Mouse (Mus musculus) granulocyte monocyte progenitor cell, adult 5-6 weeks (primary cell): ENCODE measurements around the gene Vmn2r110. TPM values are rescaled to one million over a fixed set of nuclear protein-coding genes. Genes with fewer than 3 reads are reported as not detected.

Experiments used
- ATAC-seq: replicated peaks from 2 replicates; pipeline ENCODE4 v1.8.0; 2016; ENCODE audit warnings: mild to moderate bottlenecking, moderate TSS enrichment, inconsistent platforms; ENCODE audit not compliant: poor library complexity, severe bottlenecking
- total RNA-seq, 2 experiments: library from RNA; stranded (forward) in 1 of 2; stranded (reverse) in 1 of 2; fragments of 200-712, 200-1000 nt in 1 of 2; fragments of >200 nt in 1 of 2; fragmentation: Nextera tagmentation in 1 of 2; gene quantifications; 2 replicates each; pipeline ENCODE4 v1.2.3; 2014 to 2017

Vmn2r110 gene
- not detected in 2 replicates for total RNA-seq (2014; fragmentation: Nextera tagmentation)
- not detected in 2 replicates for total RNA-seq (2017)

DNA sequence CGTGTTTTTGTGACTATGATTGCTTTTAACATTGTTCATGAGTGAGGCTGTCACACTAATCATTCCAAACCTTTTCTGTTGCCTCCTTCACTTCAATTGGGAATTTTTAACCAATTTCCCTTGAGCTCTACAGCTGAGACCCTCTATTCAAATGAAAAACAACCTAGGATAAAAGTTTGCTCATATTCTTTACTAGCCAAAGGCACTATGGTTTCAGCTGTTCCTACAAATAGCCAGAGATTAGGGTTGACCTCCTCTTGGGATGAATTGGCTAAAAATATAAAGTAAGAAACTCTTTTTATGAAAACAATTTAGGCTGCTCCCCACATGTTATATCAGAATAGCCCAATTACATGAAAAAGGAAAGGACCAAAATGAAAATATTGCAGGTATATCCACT is at the start of gene Vmn2r110:
Gene Vmn2r110, minus strand, starts transcription at position 101 of the 400 bp plus-strand sequence.
- no peak for ATAC-seq

DNA sequence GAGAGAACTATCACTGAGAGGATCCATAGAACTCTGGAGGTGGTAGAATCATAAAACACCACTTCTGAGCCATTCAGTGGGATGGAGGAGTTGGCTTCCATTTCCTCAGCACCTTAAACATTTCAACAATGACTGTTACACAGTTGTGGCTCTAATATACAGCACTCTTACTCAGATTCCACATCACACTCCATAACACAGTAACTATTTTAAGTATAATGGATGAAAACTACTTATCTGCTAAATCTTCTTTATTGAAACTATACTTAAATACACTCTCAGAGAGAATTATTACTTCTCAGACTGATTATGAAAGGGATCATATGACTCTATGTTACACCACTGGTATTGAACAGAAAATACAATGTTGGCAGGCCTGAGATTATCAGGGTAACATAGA is 28.6 kb upstream of the Vmn2r110 start, which contains the start of gene Fpr-rs3:
Gene Fpr-rs3, minus strand, starts transcription at position 101 of the 400 bp plus-strand sequence.
- ATAC-seq = no peak

- no peak for ATAC-seq
These were observed 31.6 kb downstream of the Vmn2r110 start, which contains the start of gene Vmn2r109 for GRCm38 (mm10) chr17:20564656-20565055. Gene Vmn2r109, minus strand, starts transcription at chr17:20564756.

Other genes with a start within 250 kb of the Vmn2r110 start
- gene Vmn1r224, start 182.3 kb downstream of the Vmn2r110 start, total RNA-seq (2014; fragmentation: Nextera tagmentation) = not detected in 2 replicates
- not detected in 2 replicates for gene Vmn1r224, start 182.3 kb downstream of the Vmn2r110 start, total RNA-seq (2017)
- not detected in 2 replicates for gene Vmn2r108, start 115.1 kb downstream of the Vmn2r110 start, total RNA-seq (2014; fragmentation: Nextera tagmentation)
- gene Vmn2r108, start 115.1 kb downstream of the Vmn2r110 start, total RNA-seq (2017) = not detected in 2 replicates
- gene Vmn1r225, start 98.3 kb downstream of the Vmn2r110 start, total RNA-seq (2014; fragmentation: Nextera tagmentation) = not detected in 2 replicates
- gene Vmn1r225, start 98.3 kb downstream of the Vmn2r110 start, total RNA-seq (2017) = not detected in 2 replicates
- not detected in 2 replicates for gene Vmn2r109, start 31.7 kb downstream of the Vmn2r110 start, total RNA-seq (2014; fragmentation: Nextera tagmentation)
- gene Vmn2r109, start 31.7 kb downstream of the Vmn2r110 start, total RNA-seq (2017) = not detected in 2 replicates
- gene Fpr-rs3, start 28.5 kb upstream of the Vmn2r110 start, total RNA-seq (2014; fragmentation: Nextera tagmentation) = not detected in 2 replicates
- not detected in 2 replicates for gene Fpr-rs3, start 28.5 kb upstream of the Vmn2r110 start, total RNA-seq (2017)
- not detected in 2 replicates for gene Vmn1r226, start 86.4 kb upstream of the Vmn2r110 start, total RNA-seq (2014; fragmentation: Nextera tagmentation)
- not detected in 2 replicates for gene Vmn1r226, start 86.4 kb upstream of the Vmn2r110 start, total RNA-seq (2017)
- not detected in 2 replicates for gene Vmn1r227, start 133.4 kb upstream of the Vmn2r110 start, total RNA-seq (2014; fragmentation: Nextera tagmentation)
- not detected in 2 replicates for gene Vmn1r227, start 133.4 kb upstream of the Vmn2r110 start, total RNA-seq (2017)
- not detected in 2 replicates for gene Vmn1r228, start 189.7 kb upstream of the Vmn2r110 start, total RNA-seq (2014; fragmentation: Nextera tagmentation)
- gene Vmn1r228, start 189.7 kb upstream of the Vmn2r110 start, total RNA-seq (2017) = not detected in 2 replicates
- not detected in 2 replicates for gene Vmn1r229, start 215.1 kb upstream of the Vmn2r110 start, total RNA-seq (2014; fragmentation: Nextera tagmentation)
- gene Vmn1r229, start 215.1 kb upstream of the Vmn2r110 start, total RNA-seq (2017) = not detected in 2 replicates
- gene Vmn1r230, start 244.0 kb upstream of the Vmn2r110 start, total RNA-seq (2014; fragmentation: Nextera tagmentation) = not detected in 2 replicates
- gene Vmn1r230, start 244.0 kb upstream of the Vmn2r110 start, total RNA-seq (2017) = not detected in 2 replicates